8 mouse cellular contexts compared by ENCODE assay signal in genomic region chr10:80445898-80446601, GRCm38 (mm10). TPM values are rescaled to one million over a fixed set of nuclear protein-coding genes. Genes with fewer than 3 reads are reported as not detected.
DNase-seq lines count a peak whose midpoint lies in the region; ATAC-seq lines count a peak whose summit lies in the region.

No protein-coding gene starts in this region.

- H3K4me1 ChIP-seq in embryonic facial prominence, embryonic 13.5 days = peaks cover 16% of the 10 kb centered on the region
- H3K4me1 ChIP-seq in heart, embryonic 12.5 days (replicated peaks) = peaks cover 11% of the 10 kb centered on the region
- H3K4me1 ChIP-seq in kidney, embryonic 16.5 days (ENCODE audit: insufficient read depth, low read length) = no peaks in the 10 kb centered on the region; the same call in 1 of the 2 replicates
- H3K4me1 ChIP-seq in liver, embryonic 11.5 days (replicated peaks; ENCODE audit: control insufficient read depth, insufficient read depth, low read length) = peaks cover 34% of the 10 kb centered on the region

- no peak overlapping the region for H3K27ac ChIP-seq in embryonic facial prominence, embryonic 13.5 days
- H3K27ac ChIP-seq in heart, embryonic 12.5 days (ENCODE audit: poor library complexity, severe bottlenecking) = no peak overlapping the region
- no peak overlapping the region for H3K27ac ChIP-seq in kidney, embryonic 16.5 days (ENCODE audit: low read length)
- H3K27ac ChIP-seq in liver, embryonic 11.5 days (ENCODE audit: low read depth, low read length) = no peak overlapping the region

- 0 out of 2 replicates have a peak overlapping the region, but pooled peaks have one; percentile 17 for H3K9ac ChIP-seq in embryonic facial prominence, embryonic 13.5 days
- H3K9ac ChIP-seq in heart, embryonic 12.5 days = 0 out of 2 replicates have a peak overlapping the region, but pooled peaks have one; percentile 23
- H3K9ac ChIP-seq in kidney, embryonic 16.5 days (replicated peaks; ENCODE audit: low read length) = no peak overlapping the region
- peak overlapping the region; percentile 5; the same call in 1 of the 2 replicates for H3K9ac ChIP-seq in liver, embryonic 11.5 days (ENCODE audit: low read depth, low read length)

- 7% methylated on average over 26 of the region's 26 CpGs for WGBS in embryonic facial prominence, embryonic 13.5 days
- WGBS in heart, embryonic 12.5 days = 7% methylated on average over 26 of the region's 26 CpGs
- WGBS in kidney, embryonic 16.5 days = 8% methylated on average over 26 of the region's 26 CpGs
- WGBS in liver, embryonic 11.5 days = 6% methylated on average over 26 of the region's 26 CpGs

- peak; percentile 38; the same call in 1 of the 2 replicates for ATAC-seq in embryonic facial prominence, embryonic 13.5 days (ENCODE audit: insufficient number of reproducible peaks, insufficient read depth, low FRiP score, low TSS enrichment, low read depth)
- peak; percentile 35; the same call in 1 of the 2 replicates for ATAC-seq in heart, embryonic 12.5 days (ENCODE audit: insufficient number of reproducible peaks, low FRiP score)
- ATAC-seq in kidney, embryonic 16.5 days (ENCODE audit: low FRiP score, low TSS enrichment) = peak; percentile 77
- peak; percentile 50 for ATAC-seq in liver, embryonic 11.5 days (replicated peaks; ENCODE audit: low FRiP score)

- no peaks in the 10 kb centered on the region for H3K9me3 ChIP-seq in embryonic facial prominence, embryonic 13.5 days
- 0 out of 2 replicates have a peak, but pooled peaks cover 3% of the 10 kb centered on the region for H3K9me3 ChIP-seq in heart, embryonic 12.5 days (replicated peaks)
- no peaks in the 10 kb centered on the region for H3K9me3 ChIP-seq in kidney, embryonic 16.5 days (ENCODE audit: low read length)
- H3K9me3 ChIP-seq in liver, embryonic 11.5 days (ENCODE audit: control insufficient read depth, low read length) = no peaks in the 10 kb centered on the region

- peak overlapping the region; percentile 26; the same call in 1 of the 2 replicates for H3K4me2 ChIP-seq in embryonic facial prominence, embryonic 13.5 days
- H3K4me2 ChIP-seq in heart, embryonic 12.5 days = peak overlapping the region; percentile 44
- H3K4me2 ChIP-seq in kidney, embryonic 16.5 days (replicated peaks; ENCODE audit: low read depth, low read length) = peak overlapping the region; percentile 35
- peak overlapping the region; percentile 50 for H3K4me2 ChIP-seq in liver, embryonic 11.5 days

- H3K27me3 ChIP-seq in embryonic facial prominence, embryonic 13.5 days = peaks cover 53% of the 10 kb centered on the region
- H3K27me3 ChIP-seq in heart, embryonic 12.5 days (replicated peaks) = peaks cover 47% of the 10 kb centered on the region
- H3K27me3 ChIP-seq in kidney, embryonic 16.5 days (ENCODE audit: insufficient read depth, low read length) = peaks cover 7% of the 10 kb centered on the region; the same call in 1 of the 2 replicates
- H3K27me3 ChIP-seq in liver, embryonic 11.5 days (replicated peaks; ENCODE audit: control insufficient read depth, insufficient read depth, low read length) = peaks cover 6% of the 10 kb centered on the region

- peak; percentile 79 for DNase-seq in 3T3-L1 (ENCODE audit: low read depth, low spot score)
- DNase-seq in adrenal gland, postnatal 14 days = peak; percentile 85
- peak; percentile 72 for DNase-seq in liver, embryonic 11.5 days (ENCODE audit: low spot score)
- peak; percentile 94 for DNase-seq in naive thymus-derived CD4-positive, alpha-beta T cell, adult 2 months (ENCODE audit: low read depth)
- DNase-seq in spleen, postnatal 4 days (ENCODE audit: low spot score in 2 of 2) = peak; percentile 79 to 93

- H3K4me3 ChIP-seq in embryonic facial prominence, embryonic 13.5 days = no peak overlapping the region
- no peak overlapping the region for H3K4me3 ChIP-seq in heart, embryonic 12.5 days
- no peak overlapping the region for H3K4me3 ChIP-seq in kidney, embryonic 16.5 days (ENCODE audit: low read length)
- peak overlapping the region; percentile 17; the same call in 1 of the 2 replicates for H3K4me3 ChIP-seq in liver, embryonic 11.5 days (ENCODE audit: low read depth, low read length)

- no peaks in the 10 kb centered on the region for H3K36me3 ChIP-seq in embryonic facial prominence, embryonic 13.5 days
- H3K36me3 ChIP-seq in heart, embryonic 12.5 days = no peaks in the 10 kb centered on the region
- H3K36me3 ChIP-seq in kidney, embryonic 16.5 days (ENCODE audit: insufficient read depth, low read length) = no peaks in the 10 kb centered on the region
- H3K36me3 ChIP-seq in liver, embryonic 11.5 days (ENCODE audit: control insufficient read depth, insufficient read depth, low read length) = no peaks in the 10 kb centered on the region

RNA-seq across cellular contexts. Expression of gene Tcf3, which starts 12.6 kb away (rescaled TPM):
- total RNA-seq in adrenal gland, postnatal 14 days (2021) = 54.4 and 61.8 TPM in 2 replicates
- polyA plus RNA-seq in embryonic facial prominence, embryonic 13.5 days (2015; fragmentation: Nextera tagmentation; extraction: Ambion mirVana) = 162 and 183 TPM in 2 replicates
- polyA plus RNA-seq in heart, embryonic 12.5 days (2016; fragmentation: Nextera tagmentation; extraction: Ambion mirVana) = 85.8 and 89.4 TPM in 2 replicates
- 118 and 126 TPM in 2 replicates for polyA plus RNA-seq in kidney, embryonic 16.5 days (2015; fragmentation: Nextera tagmentation; extraction: Ambion mirVana)
- polyA plus RNA-seq in liver, embryonic 11.5 days (2014; fragmentation: Nextera tagmentation; extraction: Ambion mirVana) = 148 and 149 TPM in 2 replicates

RNA-seq across cellular contexts. Expression of gene Uqcr11, which starts 39.4 kb away (rescaled TPM):
- 1,202 and 1,279 TPM in 2 replicates for total RNA-seq in adrenal gland, postnatal 14 days (2021)
- polyA plus RNA-seq in embryonic facial prominence, embryonic 13.5 days (2015; fragmentation: Nextera tagmentation; extraction: Ambion mirVana) = 447 and 479 TPM in 2 replicates
- 951 and 1,026 TPM in 2 replicates for polyA plus RNA-seq in heart, embryonic 12.5 days (2016; fragmentation: Nextera tagmentation; extraction: Ambion mirVana)
- polyA plus RNA-seq in kidney, embryonic 16.5 days (2015; fragmentation: Nextera tagmentation; extraction: Ambion mirVana) = 840 and 906 TPM in 2 replicates
- polyA plus RNA-seq in liver, embryonic 11.5 days (2014; fragmentation: Nextera tagmentation; extraction: Ambion mirVana) = 835 and 866 TPM in 2 replicates

RNA-seq across cellular contexts. Expression of gene Mbd3, which starts 46.7 kb away (rescaled TPM):
- total RNA-seq in adrenal gland, postnatal 14 days (2021) = 106 and 116 TPM in 2 replicates
- polyA plus RNA-seq in embryonic facial prominence, embryonic 13.5 days (2015; fragmentation: Nextera tagmentation; extraction: Ambion mirVana) = 263 and 297 TPM in 2 replicates
- 176 and 181 TPM in 2 replicates for polyA plus RNA-seq in heart, embryonic 12.5 days (2016; fragmentation: Nextera tagmentation; extraction: Ambion mirVana)
- 266 and 277 TPM in 2 replicates for polyA plus RNA-seq in kidney, embryonic 16.5 days (2015; fragmentation: Nextera tagmentation; extraction: Ambion mirVana)
- polyA plus RNA-seq in liver, embryonic 11.5 days (2014; fragmentation: Nextera tagmentation; extraction: Ambion mirVana) = 174 and 175 TPM in 2 replicates

RNA-seq across cellular contexts. Expression of gene Onecut3, which starts 48.6 kb away (rescaled TPM):
- total RNA-seq in adrenal gland, postnatal 14 days (2021) = not detected in 2 replicates
- polyA plus RNA-seq in embryonic facial prominence, embryonic 13.5 days (2015; fragmentation: Nextera tagmentation; extraction: Ambion mirVana) = not detected in 2 replicates
- not detected in 2 replicates for polyA plus RNA-seq in heart, embryonic 12.5 days (2016; fragmentation: Nextera tagmentation; extraction: Ambion mirVana)
- not detected in 2 replicates for polyA plus RNA-seq in kidney, embryonic 16.5 days (2015; fragmentation: Nextera tagmentation; extraction: Ambion mirVana)
- 0.94 and 1.3 TPM in 2 replicates for polyA plus RNA-seq in liver, embryonic 11.5 days (2014; fragmentation: Nextera tagmentation; extraction: Ambion mirVana)

RNA-seq across cellular contexts. Expression of gene Mex3d, which starts 58.6 kb away (rescaled TPM):
- 21.8 and 22.8 TPM in 2 replicates for total RNA-seq in adrenal gland, postnatal 14 days (2021)
- 8.9 and 10.4 TPM in 2 replicates for polyA plus RNA-seq in embryonic facial prominence, embryonic 13.5 days (2015; fragmentation: Nextera tagmentation; extraction: Ambion mirVana)
- polyA plus RNA-seq in heart, embryonic 12.5 days (2016; fragmentation: Nextera tagmentation; extraction: Ambion mirVana) = 6.1 and 6.2 TPM in 2 replicates
- polyA plus RNA-seq in kidney, embryonic 16.5 days (2015; fragmentation: Nextera tagmentation; extraction: Ambion mirVana) = 3.8 and 5.1 TPM in 2 replicates
- 2.5 and 3.7 TPM in 2 replicates for polyA plus RNA-seq in liver, embryonic 11.5 days (2014; fragmentation: Nextera tagmentation; extraction: Ambion mirVana)
